ENCODE assay signal across 8 mouse cellular contexts in the genomic region with DNA sequence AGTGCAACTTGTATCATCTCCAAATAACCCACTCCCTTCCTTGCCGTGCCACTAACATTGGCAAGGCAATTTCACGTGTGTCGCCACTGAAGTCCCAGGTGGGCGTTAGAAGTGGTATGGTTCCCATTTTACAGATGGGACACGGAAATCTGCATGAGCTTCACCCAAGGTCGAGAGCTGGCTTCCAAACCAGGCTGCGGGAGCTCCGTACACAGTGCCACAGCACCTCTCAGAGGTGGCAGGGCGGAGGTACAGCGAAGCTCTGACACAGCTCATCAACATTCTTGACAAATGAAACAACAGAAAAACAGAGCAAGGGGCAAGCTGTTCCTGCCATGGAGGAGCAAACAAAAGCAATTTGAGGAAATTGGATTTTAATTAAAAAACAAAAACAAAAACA.
A peak's percentile ranks its signal among the peaks of the same experiment; 100 is the strongest.
DNase-seq lines count a peak whose midpoint lies in the region; ATAC-seq and TF ChIP-seq lines count a peak whose summit lies in the region.
"Had no signal": no experiment of that assay in that cellular context is flagged by ENCODE, and none has a peak within 500 bp of the region (broad histone marks: within the 10 kb centered on the region; RNA-seq: fewer than 3 reads in every experiment).

No protein-coding gene starts in this region.

- no peak overlapping the region for H3K4me2 ChIP-seq in lung, embryonic 14.5 days
- no peak overlapping the region for H3K4me2 ChIP-seq in hindbrain, embryonic 16.5 days (ENCODE audit: low read length)
- no peak overlapping the region for H3K4me2 ChIP-seq in midbrain, embryonic 12.5 days (replicated peaks)
- H3K4me2 ChIP-seq: embryonic facial prominence, embryonic 13.5 days had no signal

- TF ChIP-seq CTCF in lung, embryonic 14.5 days (IDR thresholded peaks at IDR 0.05; ENCODE audit: low read depth): peak; percentile 56

- no peaks in the 10 kb centered on the region for H3K27me3 ChIP-seq in lung, embryonic 14.5 days (ENCODE audit: insufficient read depth, low read length)
- H3K27me3 ChIP-seq in hindbrain, embryonic 16.5 days (replicated peaks; ENCODE audit: control insufficient read depth, insufficient read depth, low read length): no peaks in the 10 kb centered on the region
- peaks cover 17% of the 10 kb centered on the region for H3K27me3 ChIP-seq in midbrain, embryonic 12.5 days

- no peak overlapping the region for H3K27ac ChIP-seq in lung, embryonic 14.5 days (ENCODE audit: low read depth)
- no peak overlapping the region for H3K27ac ChIP-seq in hindbrain, embryonic 16.5 days (ENCODE audit: low read depth, low read length)
- H3K27ac ChIP-seq in midbrain, embryonic 12.5 days (replicated peaks): no peak overlapping the region
- H3K27ac ChIP-seq: embryonic facial prominence, embryonic 13.5 days had no signal

- peaks cover 3% of the 10 kb centered on the region; the same call in 1 of the 2 replicates for H3K4me1 ChIP-seq in lung, embryonic 14.5 days (ENCODE audit: insufficient read depth)
- no peaks in the 10 kb centered on the region; the same call in 1 of the 2 replicates for H3K4me1 ChIP-seq in hindbrain, embryonic 16.5 days (ENCODE audit: control insufficient read depth, insufficient read depth, low read depth, low read length)
- H3K4me1 ChIP-seq in midbrain, embryonic 12.5 days: peaks cover 12% of the 10 kb centered on the region

- no peak for ATAC-seq in lung, embryonic 14.5 days (ENCODE audit: insufficient read depth)
- 0 out of 2 replicates have a peak, but pooled peaks have one; percentile 58 for ATAC-seq in hindbrain, embryonic 16.5 days
- ATAC-seq in midbrain, embryonic 12.5 days (ENCODE audit: low FRiP score, low read depth): peak; percentile 59; the same call in 1 of the 2 replicates

- no peak overlapping the region for H3K4me3 ChIP-seq in lung, embryonic 14.5 days (ENCODE audit: low read depth, low read length)
- H3K4me3 ChIP-seq in hindbrain, embryonic 16.5 days (ENCODE audit: low read length): no peak overlapping the region
- H3K4me3 ChIP-seq in midbrain, embryonic 12.5 days: no peak overlapping the region
- H3K4me3 ChIP-seq: embryonic facial prominence, embryonic 13.5 days had no signal

- H3K9me3 ChIP-seq in lung, embryonic 14.5 days (ENCODE audit: low read depth, low read length): no peaks in the 10 kb centered on the region
- H3K9me3 ChIP-seq in hindbrain, embryonic 16.5 days (ENCODE audit: control insufficient read depth, low read length): no peaks in the 10 kb centered on the region
- no peaks in the 10 kb centered on the region for H3K9me3 ChIP-seq in midbrain, embryonic 12.5 days
- H3K9me3 ChIP-seq: embryonic facial prominence, embryonic 13.5 days had no signal

- 51% methylated on average over 10 of the region's 10 CpGs for WGBS in lung, embryonic 14.5 days
- WGBS in hindbrain, embryonic 16.5 days: 41% methylated on average over 10 of the region's 10 CpGs
- 46% methylated on average over 10 of the region's 10 CpGs for WGBS in midbrain, embryonic 12.5 days

- H3K9ac ChIP-seq in lung, embryonic 14.5 days: no peak overlapping the region
- H3K9ac ChIP-seq in hindbrain, embryonic 16.5 days (ENCODE audit: low read depth, low read length): no peak overlapping the region
- H3K9ac ChIP-seq in midbrain, embryonic 12.5 days (replicated peaks): no peak overlapping the region
- H3K9ac ChIP-seq: embryonic facial prominence, embryonic 13.5 days had no signal

- peak; percentile 50 for DNase-seq in lung, embryonic 14.5 days
- no peak for DNase-seq in lung, adult 18-20 months
- DNase-seq in adrenal gland, postnatal 36 days: peak; percentile 7 to 13
- peak; percentile 72 to 79 for DNase-seq in cerebellum, postnatal 25 days
- no peak for DNase-seq in urinary bladder, adult 2 months (ENCODE audit: low spot score)

- H3K36me3 ChIP-seq in lung, embryonic 14.5 days (ENCODE audit: insufficient read depth): no peaks in the 10 kb centered on the region
- H3K36me3 ChIP-seq in hindbrain, embryonic 16.5 days (ENCODE audit: control insufficient read depth, insufficient read depth, low read length): no peaks in the 10 kb centered on the region
- H3K36me3 ChIP-seq in midbrain, embryonic 12.5 days: no peaks in the 10 kb centered on the region
- H3K36me3 ChIP-seq: embryonic facial prominence, embryonic 13.5 days had no signal

Comparison
In these comparisons a context has a peak if more than half of its experiments do, and no peak if none do; other contexts are left out.
1. DNase-seq: peak in lung, embryonic 14.5 days (single experiment), adrenal gland, postnatal 36 days (2 of 2) and cerebellum, postnatal 25 days (2 of 2); none in lung, adult 18-20 months (0 of 2) and urinary bladder, adult 2 months (single experiment).